Mouse (Mus musculus): Measurements from ENCODE around the gene Elmsan1. TPM values are rescaled to one million over a fixed set of nuclear protein-coding genes. Genes with fewer than 3 reads are reported as not detected.

Elmsan1 gene
- polyA plus RNA-seq, 1 experiment from 2014 or later: 11.3 TPM

DNA sequence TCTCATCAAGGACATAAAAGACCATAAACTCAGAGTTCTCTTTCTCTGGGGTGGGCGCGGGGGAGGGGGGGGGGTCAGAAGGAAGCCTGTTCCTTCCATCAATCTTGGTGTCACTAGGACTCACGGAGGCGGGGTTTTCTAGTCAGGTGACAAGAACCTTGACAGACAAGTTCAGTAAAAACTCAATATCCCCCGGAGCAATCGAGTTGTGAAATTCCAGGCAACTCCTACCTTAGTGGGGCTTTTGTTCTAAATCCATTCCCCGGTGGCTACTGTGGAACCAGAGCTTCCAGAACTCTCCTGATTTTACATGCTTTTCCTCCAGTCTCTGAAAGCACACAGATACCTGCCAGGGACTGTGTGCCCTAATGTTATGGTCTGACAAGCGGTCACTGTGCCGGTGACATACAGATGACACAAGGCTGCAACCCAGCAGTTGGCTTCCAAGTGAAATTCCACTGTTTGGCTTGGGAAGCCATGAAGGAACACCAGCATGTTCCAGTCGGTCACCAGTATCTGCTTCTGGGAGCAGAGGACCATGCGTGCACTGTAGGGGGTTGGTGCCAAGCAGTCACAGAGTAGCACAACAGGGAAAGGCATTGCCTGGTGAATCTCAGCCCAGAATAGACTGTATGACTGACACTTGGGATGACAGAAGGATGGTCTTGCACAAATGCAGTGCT lies 2.8 kb downstream of the Elmsan1 start:
- 58% methylated on average over 11 of the region's 11 CpGs for WGBS
- H3K36me3 ChIP-seq (ENCODE audit: insufficient read depth): peaks cover 15% of the 10 kb centered on the region; the same call in 1 of the 2 replicates
- no peak overlapping the region for H3K4me3 ChIP-seq (ENCODE audit: low read depth, low read length)
- no peak overlapping the region for H3K9ac ChIP-seq
- peak overlapping the region; percentile 22; the same call in 1 of the 2 replicates for H3K27ac ChIP-seq (ENCODE audit: low read depth)
- ATAC-seq (ENCODE audit: insufficient read depth) (no peak), DNase-seq (no peak)
- TF ChIP-seq CTCF (IDR thresholded peaks at IDR 0.05; ENCODE audit: low read depth): no peak
- H3K4me1 ChIP-seq (ENCODE audit: insufficient read depth): peaks cover 36% of the 10 kb centered on the region
- no peaks in the 10 kb centered on the region for H3K27me3 ChIP-seq (ENCODE audit: insufficient read depth, low read length)
- no peaks in the 10 kb centered on the region for H3K9me3 ChIP-seq (ENCODE audit: low read depth, low read length)
- H3K4me2 ChIP-seq: no peak overlapping the region; the same call in 1 of the 2 replicates

DNA sequence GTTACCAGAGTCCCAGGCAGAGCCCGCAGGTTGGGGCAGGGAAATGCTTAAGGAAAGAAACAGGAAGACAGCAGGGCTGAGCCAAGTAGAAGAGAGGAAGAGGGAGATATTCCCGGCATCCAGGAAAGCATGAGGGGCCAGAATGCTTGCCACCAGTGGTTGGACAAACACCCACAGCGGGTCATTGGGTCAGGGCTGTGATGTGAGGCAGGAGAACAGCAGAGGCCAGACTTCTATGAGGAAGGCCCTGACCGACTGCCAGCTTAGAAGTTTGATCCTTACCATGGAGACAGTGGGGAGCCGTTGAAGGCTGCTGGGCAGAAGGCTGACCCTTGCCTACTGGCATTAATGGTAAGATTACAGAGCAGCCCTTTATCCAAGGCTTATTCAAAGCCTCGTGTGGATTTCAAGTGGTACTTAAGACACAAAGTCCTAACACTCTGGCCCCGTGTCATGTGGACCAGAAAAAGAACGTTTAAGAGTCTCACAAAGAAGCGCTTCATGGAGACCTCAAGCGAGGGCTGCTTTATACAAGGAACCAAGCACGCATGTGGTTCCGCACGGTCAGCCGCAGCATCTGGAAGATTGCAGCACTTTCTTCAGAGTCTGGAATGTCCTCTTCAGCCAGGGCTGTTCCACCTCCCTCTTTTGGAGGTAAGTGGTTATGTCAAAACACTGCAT lies 4.0 kb downstream of the Elmsan1 start:
- no peak overlapping the region for H3K4me2 ChIP-seq
- no peaks in the 10 kb centered on the region for H3K27me3 ChIP-seq (ENCODE audit: insufficient read depth, low read length)
- 51% methylated on average over 14 of the region's 14 CpGs for WGBS
- TF ChIP-seq CTCF (IDR thresholded peaks at IDR 0.05; ENCODE audit: low read depth): no peak
- no peak overlapping the region for H3K4me3 ChIP-seq (ENCODE audit: low read depth, low read length)
- ATAC-seq (ENCODE audit: insufficient read depth) (no peak), DNase-seq (peak; percentile 41)
- no peak overlapping the region for H3K9ac ChIP-seq
- H3K27ac ChIP-seq (ENCODE audit: low read depth): peak overlapping the region; percentile 30
- H3K36me3 ChIP-seq (ENCODE audit: insufficient read depth): peaks cover 15% of the 10 kb centered on the region; the same call in 1 of the 2 replicates
- H3K4me1 ChIP-seq (ENCODE audit: insufficient read depth): peaks cover 36% of the 10 kb centered on the region
- H3K9me3 ChIP-seq (ENCODE audit: low read depth, low read length): no peaks in the 10 kb centered on the region

DNA sequence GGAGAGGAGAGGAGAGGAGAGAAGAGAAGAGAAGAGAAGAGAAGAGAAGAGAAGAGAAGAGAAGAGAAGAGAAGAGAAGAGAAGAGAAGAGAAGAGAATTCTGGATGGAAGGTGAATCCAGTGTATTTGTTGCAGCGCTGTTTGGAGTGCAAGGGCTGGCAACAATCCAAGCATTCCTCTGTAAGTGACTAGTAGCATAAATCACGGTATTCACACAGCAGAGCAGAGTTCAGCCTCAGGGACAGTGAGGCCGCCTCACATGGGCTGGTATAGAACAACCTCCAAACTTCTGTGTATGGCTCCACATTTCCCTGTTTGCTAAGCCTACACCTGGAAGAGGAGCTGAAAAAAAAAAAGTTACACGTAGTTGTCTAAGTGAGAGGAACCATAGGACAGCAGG lies 6.4 kb downstream of the Elmsan1 start:
- no peak overlapping the region for H3K4me2 ChIP-seq
- no peak overlapping the region for H3K9ac ChIP-seq

DNA sequence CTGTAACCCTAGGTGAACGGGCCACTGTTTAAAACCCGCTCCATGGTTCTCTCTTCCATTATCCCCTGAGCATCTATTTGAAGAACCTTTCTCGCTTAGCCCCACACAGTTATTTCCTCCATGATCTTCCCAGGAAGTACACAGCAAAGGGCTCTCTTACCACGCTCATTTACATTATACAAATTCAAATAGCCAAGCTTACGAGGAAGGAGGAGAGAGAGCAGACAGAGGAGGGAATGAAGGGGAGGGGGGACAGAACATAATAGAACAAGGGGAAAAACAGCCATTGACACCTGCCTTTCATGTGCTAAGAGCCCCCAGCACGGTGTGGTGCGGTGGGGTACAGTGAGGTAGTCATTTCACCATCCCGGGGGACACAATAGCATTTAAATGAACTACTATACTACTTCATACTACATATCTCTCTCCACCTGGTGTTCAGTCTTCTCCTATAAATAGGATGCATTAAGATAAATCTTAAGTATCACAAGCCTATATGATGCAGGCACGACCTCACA lies 7.6 kb downstream of the Elmsan1 start:
- H3K4me1 ChIP-seq (ENCODE audit: insufficient read depth): peaks cover 47% of the 10 kb centered on the region
- 63% methylated on average over 9 of the region's 9 CpGs for WGBS
- H3K9me3 ChIP-seq (ENCODE audit: low read depth, low read length): no peaks in the 10 kb centered on the region
- no peak for TF ChIP-seq CTCF (IDR thresholded peaks at IDR 0.05; ENCODE audit: low read depth)
- H3K4me3 ChIP-seq (ENCODE audit: low read depth, low read length): no peak overlapping the region
- DNase-seq: no peak
- H3K9ac ChIP-seq: no peak overlapping the region
- no peak overlapping the region for H3K27ac ChIP-seq (ENCODE audit: low read depth)
- H3K36me3 ChIP-seq (ENCODE audit: insufficient read depth): peaks cover 13% of the 10 kb centered on the region; the same call in 1 of the 2 replicates
- H3K4me2 ChIP-seq: no peak overlapping the region
- no peak for ATAC-seq (ENCODE audit: insufficient read depth)
- H3K27me3 ChIP-seq (ENCODE audit: insufficient read depth, low read length): no peaks in the 10 kb centered on the region

More for the DNA sequence above, 6.4 kb downstream of the Elmsan1 start:
- Histone ChIP-seq H3K4me1 (ENCODE audit: insufficient read depth) (peaks cover 51% of the 10 kb centered on the region), H3K36me3 (ENCODE audit: insufficient read depth) (peaks cover 15% of the 10 kb centered on the region; the same call in 1 of the 2 replicates), H3K9me3 (ENCODE audit: low read depth, low read length) (no peaks in the 10 kb centered on the region), H3K27ac (ENCODE audit: low read depth) (no peak overlapping the region), H3K4me3 (ENCODE audit: low read depth, low read length) (no peak overlapping the region), H3K27me3 (ENCODE audit: insufficient read depth, low read length) (no peaks in the 10 kb centered on the region)
- DNase-seq: peak; percentile 88
- TF ChIP-seq CTCF (IDR thresholded peaks at IDR 0.05; ENCODE audit: low read depth): no peak
- no peak for ATAC-seq (ENCODE audit: insufficient read depth)
- 22% methylated on average over 4 of the region's 4 CpGs for WGBS

DNA sequence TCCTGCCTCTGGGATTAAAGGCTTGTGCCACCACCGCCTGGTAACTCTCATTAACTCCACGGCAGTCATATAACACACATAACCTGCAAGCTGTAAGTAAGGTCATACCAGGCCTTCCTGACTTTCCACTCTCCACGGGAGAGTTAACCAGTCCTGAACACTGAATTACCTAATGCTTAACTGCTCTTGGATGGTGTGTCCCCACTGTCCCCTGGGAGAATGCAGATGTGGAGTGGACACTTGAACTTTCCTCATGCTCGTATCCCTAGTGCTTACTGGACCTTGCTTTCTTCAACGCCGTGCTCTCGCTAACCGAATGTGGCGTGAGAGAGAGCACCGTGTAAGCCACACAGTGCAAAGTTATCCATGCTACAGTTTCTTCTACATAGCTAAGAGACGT lies 8.4 kb downstream of the Elmsan1 start:
- 78% methylated on average over 11 of the region's 11 CpGs for WGBS
- no peak for ATAC-seq (ENCODE audit: insufficient read depth)
- Histone ChIP-seq H3K4me3 (ENCODE audit: low read depth, low read length) (no peak overlapping the region), H3K36me3 (ENCODE audit: insufficient read depth) (0 out of 2 replicates have a peak, but pooled peaks cover 10% of the 10 kb centered on the region), H3K9ac (no peak overlapping the region), H3K27me3 (ENCODE audit: insufficient read depth, low read length) (no peaks in the 10 kb centered on the region), H3K27ac (ENCODE audit: low read depth) (no peak overlapping the region), H3K4me2 (no peak overlapping the region), H3K4me1 (ENCODE audit: insufficient read depth) (peaks cover 40% of the 10 kb centered on the region), H3K9me3 (ENCODE audit: low read depth, low read length) (no peaks in the 10 kb centered on the region)
- DNase-seq: no peak
- TF ChIP-seq CTCF (IDR thresholded peaks at IDR 0.05; ENCODE audit: low read depth): no peak

DNA sequence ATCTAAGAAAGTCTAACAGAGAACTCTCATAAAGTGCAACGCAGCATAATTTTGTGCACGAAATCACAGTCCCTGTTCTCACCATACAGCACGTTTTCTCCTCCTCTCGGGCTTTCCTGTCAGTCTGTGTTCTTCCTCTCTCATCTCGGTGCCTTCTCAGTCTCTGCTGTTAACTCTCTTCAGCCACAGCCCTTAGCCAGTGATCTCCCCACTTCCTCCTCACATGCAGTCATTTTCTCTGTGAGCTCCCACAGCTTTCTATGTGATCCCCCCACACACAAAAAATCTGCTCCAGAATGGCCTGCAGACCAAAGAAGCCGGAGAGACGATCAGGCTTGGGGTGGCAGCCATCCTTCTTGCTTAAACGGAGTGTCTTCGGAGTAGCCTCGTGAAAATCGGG lies 9.6 kb downstream of the Elmsan1 start:
- ATAC-seq (ENCODE audit: insufficient read depth): no peak
- no peak for DNase-seq
- 0 out of 2 replicates have a peak, but pooled peaks cover 2% of the 10 kb centered on the region for H3K36me3 ChIP-seq (ENCODE audit: insufficient read depth)
- H3K27ac ChIP-seq (ENCODE audit: low read depth): no peak overlapping the region
- no peak overlapping the region for H3K4me2 ChIP-seq
- H3K9me3 ChIP-seq (ENCODE audit: low read depth, low read length): no peaks in the 10 kb centered on the region
- no peaks in the 10 kb centered on the region for H3K27me3 ChIP-seq (ENCODE audit: insufficient read depth, low read length)
- H3K4me3 ChIP-seq (ENCODE audit: low read depth, low read length): no peak overlapping the region
- peaks cover 31% of the 10 kb centered on the region for H3K4me1 ChIP-seq (ENCODE audit: insufficient read depth)
- no peak for TF ChIP-seq CTCF (IDR thresholded peaks at IDR 0.05; ENCODE audit: low read depth)
- no peak overlapping the region for H3K9ac ChIP-seq
- WGBS: 79% methylated on average over 11 of the region's 11 CpGs

DNA sequence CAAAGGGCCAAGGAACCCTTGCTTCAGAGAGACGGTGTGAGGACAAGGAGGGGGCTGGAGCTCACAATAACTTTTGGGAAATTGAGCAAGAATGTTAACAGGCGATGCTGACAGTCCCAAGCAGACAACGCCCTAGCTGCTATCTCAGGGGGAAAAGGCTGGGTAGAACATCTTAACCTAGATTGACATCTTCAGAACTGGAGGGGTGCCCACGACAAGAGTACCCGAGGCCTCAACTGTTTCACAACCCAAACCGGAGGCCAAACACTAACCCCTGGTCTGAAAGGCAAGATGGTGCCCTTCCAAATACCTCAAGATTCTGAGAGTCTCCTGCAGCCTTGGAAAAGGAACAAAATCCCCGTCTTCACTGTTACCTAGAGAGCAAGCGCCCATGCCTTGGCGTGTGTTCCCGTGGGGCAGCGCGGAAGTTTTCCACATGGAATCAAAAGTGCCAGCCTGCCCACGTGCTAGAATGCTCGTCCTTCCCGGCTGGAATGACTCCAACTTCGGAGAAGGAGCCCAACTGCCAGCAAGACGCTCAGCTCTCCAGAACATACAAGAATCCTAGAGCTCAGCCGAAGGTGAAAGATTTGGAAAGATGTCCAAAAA lies 11.4 kb downstream of the Elmsan1 start:
- Histone ChIP-seq H3K27ac (ENCODE audit: low read depth) (no peak overlapping the region), H3K4me2 (no peak overlapping the region), H3K9me3 (ENCODE audit: low read depth, low read length) (no peaks in the 10 kb centered on the region), H3K9ac (no peak overlapping the region), H3K4me3 (ENCODE audit: low read depth, low read length) (no peak overlapping the region), H3K36me3 (ENCODE audit: insufficient read depth) (no peaks in the 10 kb centered on the region), H3K27me3 (ENCODE audit: insufficient read depth, low read length) (no peaks in the 10 kb centered on the region), H3K4me1 (ENCODE audit: insufficient read depth) (peaks cover 39% of the 10 kb centered on the region)
- ATAC-seq (ENCODE audit: insufficient read depth) (no peak), DNase-seq (no peak)
- TF ChIP-seq CTCF (IDR thresholded peaks at IDR 0.05; ENCODE audit: low read depth): no peak
- WGBS: 86% methylated on average over 18 of the region's 18 CpGs

All from lung, embryonic 14.5 days (tissue).